Mouse (Mus musculus) cerebellum, adult 2 months (tissue): ENCODE data around the gene Muc4.

ENCODE experiments used
- CTCF ChIP-seq: fragments of 200-500 bp; IDR thresholded peaks from 2 replicates; pipeline ENCODE4 v1.5.1; 2011; ENCODE audit warnings: low read depth, mild to moderate bottlenecking, control low read depth, low read length, moderate library complexity, borderline replicate concordance; ENCODE audit not compliant: insufficient read depth
- POLR2A ChIP-seq: fragments of 200-500 bp; IDR thresholded peaks from 2 replicates; pipeline ENCODE4 v1.6.1; 2011; ENCODE audit warnings: low read length, control low read depth, borderline replicate concordance; ENCODE audit not compliant: insufficient read depth

DNA sequence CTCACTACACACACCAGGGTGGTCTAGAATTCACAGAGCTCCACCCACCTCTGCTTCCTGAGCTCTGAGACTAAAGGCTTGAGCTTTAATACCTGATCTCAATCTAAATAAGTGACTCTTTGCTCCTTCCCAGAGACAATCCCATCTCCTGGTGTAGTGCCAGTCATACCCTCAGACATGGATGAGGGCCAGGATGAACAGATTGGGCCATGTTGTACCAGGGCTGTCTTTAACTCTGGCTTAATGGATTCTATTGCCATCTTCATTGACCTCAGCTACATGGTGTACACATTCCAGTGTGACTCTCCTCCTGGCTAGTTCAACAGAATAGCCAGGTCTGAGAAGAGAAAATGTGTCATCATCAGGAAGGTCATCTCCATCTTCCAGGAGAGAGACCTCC is 9.2 kb upstream of the Muc4 start:
- no peak for TF ChIP-seq CTCF
- TF ChIP-seq POLR2A: no peak
